Mouse (Mus musculus) erythroblast, adult 5-6 weeks (primary cell): ENCODE results near the gene Smoc2. TPM values are rescaled to one million over a fixed set of nuclear protein-coding genes. Genes with fewer than 3 reads are reported as not detected.

ENCODE experiments used
- ATAC-seq: replicated peaks from 2 replicates; pipeline ENCODE4 v1.8.0; 2016; ENCODE audit warnings: moderate number of reproducible peaks, mild to moderate bottlenecking, moderate TSS enrichment, inconsistent platforms; ENCODE audit not compliant: poor library complexity, low FRiP score, severe bottlenecking
- total RNA-seq, 2 experiments: library from RNA; stranded (forward) in 1 of 2; stranded (reverse) in 1 of 2; fragments of 150-400 nt in 1 of 2; fragments of 200-764, 138-1000 nt in 1 of 2; gene quantifications; 2 replicates each; pipeline versions ENCODE4 v1.2.3 to v1.2.4; 2015 to 2017; ENCODE audit warnings: low replicate concordance in 2 of 2

Gene Smoc2
- total RNA-seq, 2 experiments from 2014 or later: not detected

GRCm38 (mm10) chr17:14273386-14273785 is 5.9 kb upstream of the Smoc2 start:
- no peak for ATAC-seq

- no peak for ATAC-seq
Measured at GRCm38 (mm10) chr17:14277310-14277709, 2.0 kb upstream of the Smoc2 start.

- ATAC-seq: no peak
Measured at GRCm38 (mm10) chr17:14279966-14280300, 627 bp downstream of the Smoc2 start.

GRCm38 (mm10) chr17:14280425-14280833 is 1.1 kb downstream of the Smoc2 start:
- no peak for ATAC-seq

- no peak for ATAC-seq
Measured at GRCm38 (mm10) chr17:14288015-14288616, 8.8 kb downstream of the Smoc2 start.

- ATAC-seq: no peak
Measured at GRCm38 (mm10) chr17:14293617-14294016, 14.3 kb downstream of the Smoc2 start.

GRCm38 (mm10) chr17:14295146-14295545 is 15.8 kb downstream of the Smoc2 start:
- no peak for ATAC-seq

GRCm38 (mm10) chr17:14300361-14300760 is 21.1 kb downstream of the Smoc2 start:
- no peak for ATAC-seq

- no peak for ATAC-seq
Measured at GRCm38 (mm10) chr17:14301491-14302344, 22.4 kb downstream of the Smoc2 start.

GRCm38 (mm10) chr17:14302356-14302755 is 23.1 kb downstream of the Smoc2 start:
- ATAC-seq: no peak

- no peak for ATAC-seq
Measured at GRCm38 (mm10) chr17:14303722-14304121, 24.4 kb downstream of the Smoc2 start.

- no peak for ATAC-seq
Measured at GRCm38 (mm10) chr17:14309884-14310283, 30.6 kb downstream of the Smoc2 start.

- no peak for ATAC-seq
Measured at GRCm38 (mm10) chr17:14312440-14312839, 33.1 kb downstream of the Smoc2 start.

- no peak for ATAC-seq
Measured at GRCm38 (mm10) chr17:14314308-14314707, 35.0 kb downstream of the Smoc2 start.

- ATAC-seq: no peak
Measured at GRCm38 (mm10) chr17:14316536-14316935, 37.2 kb downstream of the Smoc2 start.

- no peak for ATAC-seq
Measured at GRCm38 (mm10) chr17:14317439-14317838, 38.1 kb downstream of the Smoc2 start.

GRCm38 (mm10) chr17:14326156-14326555 is 46.9 kb downstream of the Smoc2 start:
- ATAC-seq: no peak

GRCm38 (mm10) chr17:14328037-14328436 is 48.7 kb downstream of the Smoc2 start:
- ATAC-seq: no peak

GRCm38 (mm10) chr17:14330498-14330897 is 51.2 kb downstream of the Smoc2 start:
- ATAC-seq: no peak

GRCm38 (mm10) chr17:14339932-14340557 is 60.7 kb downstream of the Smoc2 start:
- ATAC-seq: no peak

- no peak for ATAC-seq
Measured at GRCm38 (mm10) chr17:14340736-14341135, 61.4 kb downstream of the Smoc2 start.
